Mouse (Mus musculus) MEL-GATA-1-ER (cell line): Measurements from ENCODE around the gene Chst3.
"Not testable (repeated sequence)": the region's sequence is repeated elsewhere in the genome, so short reads cannot be mapped to it uniquely, and the experiment has no call there.

Source experiments
- DNase-seq: peaks from one replicate; pipeline ENCODE4 v3.0.0-alpha.2; 2012; ENCODE audit warnings: low read depth; ENCODE audit errors: extremely low read depth

The Chst3 gene

DNA sequence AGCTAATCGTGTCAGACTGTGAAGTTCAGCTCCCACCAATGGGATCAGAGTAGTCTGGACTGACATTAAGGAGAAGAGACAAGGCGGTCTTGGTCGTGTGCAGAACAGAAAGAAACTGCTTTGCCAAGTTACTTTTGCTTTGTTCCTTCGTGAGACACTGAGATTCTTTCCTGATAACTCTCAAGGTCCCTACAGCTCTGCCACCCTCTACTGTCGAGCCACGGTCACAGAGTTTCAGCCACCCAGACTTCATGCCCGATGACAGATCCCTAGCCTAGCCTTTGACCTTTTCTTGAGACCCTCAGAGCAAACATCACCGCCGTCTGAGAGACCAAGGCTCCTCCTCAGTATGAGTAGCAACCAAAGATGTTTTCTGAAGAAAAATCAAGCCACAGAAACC is 14.9 kb upstream of the Chst3 start:
- DNase-seq = no peak

DNA sequence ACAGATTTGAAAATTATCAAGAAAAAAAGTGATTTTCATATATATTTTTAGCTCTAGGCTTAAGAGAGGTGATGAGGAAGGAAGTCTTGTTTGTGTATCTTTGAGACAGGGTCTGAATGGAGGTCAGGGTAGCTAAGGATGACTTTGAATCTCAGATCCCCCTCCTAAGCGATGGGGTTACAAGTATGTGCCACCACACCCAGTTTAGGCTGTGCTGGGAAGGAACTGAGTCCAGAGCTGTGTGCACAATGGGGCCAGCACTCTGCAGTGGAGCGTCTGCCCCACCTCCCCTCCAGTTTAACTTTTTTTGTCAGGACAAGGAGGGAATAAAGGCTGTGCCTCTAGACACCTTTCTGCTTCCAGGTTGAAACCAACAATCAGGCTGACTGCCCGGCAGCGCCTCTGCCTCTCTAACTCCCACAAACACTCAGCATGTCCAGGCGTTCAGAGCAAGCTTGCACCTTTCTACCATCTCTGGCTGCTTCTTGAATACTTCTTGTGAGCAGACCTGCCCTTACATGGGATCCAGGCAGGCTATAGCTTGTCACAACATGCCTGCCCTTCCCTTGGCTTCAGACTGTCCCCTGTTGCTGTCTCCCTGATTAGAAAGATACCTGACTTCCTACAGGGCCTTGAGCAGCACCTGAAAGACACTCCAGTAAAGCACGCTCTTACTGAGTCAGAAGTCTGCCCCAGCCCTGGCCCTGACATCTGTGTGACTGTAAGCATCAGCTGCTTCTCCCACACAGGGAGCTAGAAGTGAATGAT is 11.4 kb upstream of the Chst3 start:
- DNase-seq = no peak

DNA sequence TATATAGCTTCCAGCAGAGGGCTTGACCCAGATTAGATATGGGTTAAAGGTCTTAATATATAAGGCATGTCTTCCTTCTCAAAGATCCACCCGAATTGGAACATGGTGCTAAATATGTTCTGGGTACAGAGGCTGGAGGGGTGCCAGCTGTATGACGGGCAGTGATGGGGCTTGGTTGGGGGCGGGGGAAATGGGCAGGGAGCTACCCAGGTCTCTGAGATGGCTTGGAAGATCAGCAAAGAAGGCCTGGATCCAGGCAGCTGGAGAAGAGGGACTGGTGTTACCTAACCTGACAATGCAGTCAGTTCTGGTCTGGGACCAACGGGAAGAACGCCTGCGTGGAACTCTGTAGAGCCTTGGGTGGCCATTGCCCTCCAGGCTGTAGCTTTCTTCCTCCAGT is 10.1 kb upstream of the Chst3 start:
- DNase-seq = no peak

DNA sequence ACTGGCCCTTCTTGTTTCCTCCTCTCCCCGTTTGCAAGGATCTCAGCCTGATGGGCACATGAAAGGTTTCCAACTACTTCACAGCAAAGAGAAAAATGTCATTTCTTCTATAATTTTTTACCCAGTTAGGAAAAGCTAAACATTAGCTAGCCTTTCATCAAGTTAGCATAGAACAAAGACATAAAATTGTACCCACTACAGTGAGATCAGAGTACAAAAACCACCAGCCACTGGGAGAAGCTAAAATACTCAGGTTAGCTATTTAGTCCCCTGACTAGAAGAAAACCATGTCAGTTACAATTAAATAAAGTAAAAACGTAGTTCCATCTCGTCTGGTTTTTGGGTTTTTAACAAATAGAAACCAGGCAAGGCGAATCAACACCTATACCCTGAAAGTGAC is 8.6 kb upstream of the Chst3 start:
- DNase-seq = no peak

DNA sequence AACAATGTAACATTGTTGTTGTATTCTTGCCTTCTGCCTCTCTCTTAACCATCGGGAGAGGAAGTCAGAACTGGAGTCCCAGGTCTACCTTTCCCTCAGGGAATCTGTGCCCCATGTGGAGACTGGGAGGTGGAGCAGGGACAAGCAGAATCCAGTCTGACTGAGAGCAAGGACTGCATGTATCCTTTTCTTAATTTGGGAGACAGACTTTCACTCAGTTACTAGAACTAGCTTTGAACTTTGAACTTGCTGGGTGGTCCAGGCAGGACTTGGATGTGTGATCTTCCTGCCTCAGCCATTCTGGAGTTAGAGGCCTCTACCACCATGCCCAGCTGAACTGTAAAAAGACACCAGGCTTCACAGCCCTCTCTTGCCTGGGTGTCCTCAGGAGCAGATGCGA is 5.5 kb upstream of the Chst3 start:
- DNase-seq = no peak

DNA sequence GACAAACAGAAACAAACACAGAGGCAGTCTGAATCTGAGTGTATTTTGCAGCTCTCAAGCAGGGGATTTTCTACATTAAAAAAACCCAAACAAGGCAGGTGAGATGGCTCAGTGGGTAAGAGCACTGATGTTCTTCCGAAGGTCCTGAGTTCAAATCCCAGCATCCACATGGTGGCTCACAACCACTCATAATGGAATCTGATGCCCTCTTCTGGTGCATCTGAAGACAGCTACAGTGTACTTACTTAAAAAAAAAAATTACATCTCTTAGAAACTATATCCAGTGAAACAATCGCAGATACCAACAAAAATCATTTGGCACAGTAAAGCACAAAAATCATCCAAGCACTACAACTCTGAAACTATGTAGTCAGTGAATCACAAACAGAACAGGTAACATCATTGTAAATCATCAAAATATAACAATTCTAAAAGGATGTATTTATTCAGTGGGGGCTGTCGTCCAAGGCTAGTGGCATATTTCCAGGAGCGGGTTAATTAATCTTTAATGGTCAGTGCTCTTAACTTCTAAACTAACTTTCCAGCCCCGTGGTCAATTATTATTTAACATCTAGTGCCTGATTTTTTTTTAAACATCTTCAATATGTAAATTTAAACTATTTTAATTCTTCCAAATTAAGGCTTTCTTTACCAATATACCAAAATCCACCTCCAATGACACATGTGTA is 2.7 kb upstream of the Chst3 start:
- not testable (repeated sequence) for DNase-seq

DNA sequence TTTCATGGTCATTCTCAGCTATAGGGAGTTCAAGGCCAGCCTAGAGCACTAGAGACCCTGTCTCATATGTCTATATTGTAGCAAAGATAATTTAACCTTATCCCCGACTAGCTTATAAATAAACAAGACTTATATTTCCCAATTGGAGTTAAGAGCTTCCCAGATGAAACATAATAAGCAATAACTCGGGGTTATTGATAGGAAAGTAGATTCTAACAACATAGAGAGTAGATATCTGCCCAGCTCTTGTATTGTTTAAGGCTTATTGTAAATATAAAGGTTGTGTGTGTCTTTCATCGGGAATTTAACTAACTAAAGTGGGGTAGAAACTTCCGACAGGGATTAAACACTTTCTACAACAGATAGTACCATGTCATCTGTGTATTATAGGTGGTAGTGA is 1.5 kb upstream of the Chst3 start:
- DNase-seq = no peak

DNA sequence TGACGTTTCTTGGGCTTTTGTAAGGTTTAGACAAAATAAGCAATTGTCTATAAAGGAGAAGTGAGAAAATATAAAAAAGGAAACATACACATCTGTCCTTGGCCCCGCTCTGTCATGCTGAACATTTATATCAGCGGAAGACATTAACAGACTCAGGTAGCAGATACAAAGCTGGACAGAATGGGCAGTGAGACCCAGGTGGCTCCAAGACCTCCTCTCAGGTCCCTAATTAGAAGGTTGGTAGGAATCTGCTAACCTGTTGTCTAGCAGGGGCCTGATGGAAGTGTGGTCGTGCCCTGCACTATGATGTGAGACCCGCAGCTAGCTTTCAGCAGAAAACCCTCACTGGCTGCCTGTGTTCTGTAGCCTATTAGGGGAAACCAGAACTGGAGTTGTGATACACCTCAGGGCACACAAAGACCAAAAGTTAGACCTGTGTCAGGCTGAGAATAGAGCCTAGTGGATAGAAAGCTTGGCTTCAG is 1.0 kb upstream of the Chst3 start:
- no peak for DNase-seq

DNA sequence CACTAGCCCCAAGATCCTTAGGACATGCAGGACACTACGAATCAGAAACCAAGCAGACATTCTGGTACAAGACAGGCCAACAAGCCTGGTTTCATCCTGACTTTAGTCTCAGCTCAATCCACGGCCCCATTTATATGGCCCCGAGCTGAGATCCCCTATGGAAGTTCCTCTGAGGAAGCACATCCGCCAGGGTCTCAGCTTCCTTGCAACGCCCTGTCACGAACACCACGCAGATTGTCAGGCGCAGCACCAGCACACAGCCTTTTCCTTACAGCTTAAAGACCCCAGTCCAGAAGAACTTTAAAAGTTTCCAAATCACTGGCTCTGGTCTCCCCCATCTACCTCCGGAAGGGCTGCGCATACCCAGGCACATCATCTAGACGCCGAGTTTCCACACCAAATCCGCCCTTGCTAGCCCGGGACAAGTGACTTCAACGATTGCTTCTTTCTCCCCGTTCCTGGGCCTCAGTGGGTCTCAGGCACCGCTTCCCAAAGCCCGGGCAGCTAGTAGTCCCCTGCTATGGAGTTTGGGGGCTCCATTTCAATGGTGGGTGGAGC is 948 bp downstream of the Chst3 start:
- DNase-seq = no peak

DNA sequence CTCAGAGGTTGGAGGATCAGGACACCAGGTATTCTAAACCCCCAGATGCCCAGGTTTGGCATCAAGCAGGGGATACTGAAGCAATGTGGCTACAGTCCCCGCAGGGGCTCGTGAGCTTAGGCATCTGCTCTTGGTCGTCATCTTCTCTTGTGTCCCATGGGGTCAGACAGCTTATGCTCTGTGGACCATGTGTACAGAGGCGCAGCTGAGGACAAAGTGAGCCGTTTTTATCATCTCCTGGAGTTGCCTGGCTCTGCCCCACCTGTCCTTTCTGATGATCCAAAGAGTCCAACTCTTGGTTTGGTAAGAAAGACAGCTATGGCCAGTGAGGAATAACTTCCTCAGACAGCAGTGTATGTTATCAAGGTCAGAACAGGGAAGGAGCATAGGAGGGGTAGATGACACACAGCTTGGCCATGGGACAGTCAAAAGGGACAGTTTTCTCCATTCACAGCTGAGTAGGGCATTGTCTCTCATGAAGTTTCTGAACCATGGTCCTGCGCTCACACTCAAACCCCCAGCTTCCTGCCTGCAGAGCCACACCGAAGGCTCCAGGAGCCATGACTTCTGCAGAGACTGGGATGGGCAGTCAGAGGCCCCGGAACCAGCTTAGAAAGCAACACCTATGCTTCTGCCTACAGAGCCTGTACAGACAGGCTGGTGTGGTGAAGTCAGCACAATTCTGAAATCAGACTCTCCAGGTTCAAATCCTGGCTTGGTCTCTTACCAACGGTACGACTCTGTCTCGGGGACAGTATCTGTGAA is 2.5 kb downstream of the Chst3 start:
- no peak for DNase-seq

DNA sequence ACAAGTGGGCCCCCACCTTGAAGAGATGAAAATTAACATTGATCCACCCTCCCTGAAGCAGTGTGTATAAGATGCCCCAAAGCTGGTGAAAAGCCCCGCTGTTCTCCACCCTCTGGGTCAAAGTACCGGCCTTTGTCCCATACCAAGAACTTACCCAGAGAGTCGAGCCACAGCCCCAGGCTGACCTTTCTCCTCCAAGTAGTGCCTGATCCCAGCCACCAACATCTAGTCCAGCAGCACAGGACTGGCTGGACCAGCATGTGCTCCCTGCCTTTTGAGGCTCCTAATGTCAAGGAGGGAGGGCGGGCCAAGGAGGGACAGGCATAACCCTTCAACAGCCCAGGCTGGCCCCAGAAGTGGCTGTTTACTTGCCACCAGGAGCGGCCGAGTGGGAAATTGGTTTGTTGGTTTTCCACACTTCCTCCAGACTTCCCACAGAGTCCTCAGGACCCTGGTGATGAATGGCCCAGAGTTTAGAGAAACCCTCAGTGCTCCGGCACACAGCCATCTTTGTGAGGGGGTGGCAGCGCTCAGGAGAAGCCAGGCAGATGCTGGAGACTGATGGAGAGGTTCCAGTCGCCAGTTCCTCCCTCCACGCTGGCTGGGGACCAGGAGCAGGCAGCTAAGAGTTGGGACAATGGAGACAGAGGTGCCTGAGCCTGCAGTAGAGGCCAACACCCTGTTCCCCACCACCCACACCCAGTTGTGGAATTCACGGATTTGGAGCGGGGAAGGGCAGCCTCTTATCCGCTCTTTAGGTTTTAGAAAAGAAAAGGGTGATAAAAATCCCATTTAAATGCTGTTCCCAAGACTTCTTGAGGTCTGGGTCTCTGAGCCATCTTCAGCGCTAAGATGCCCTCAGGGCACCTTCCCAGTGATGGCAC is 3.7 kb downstream of the Chst3 start:
- DNase-seq = no peak

DNA sequence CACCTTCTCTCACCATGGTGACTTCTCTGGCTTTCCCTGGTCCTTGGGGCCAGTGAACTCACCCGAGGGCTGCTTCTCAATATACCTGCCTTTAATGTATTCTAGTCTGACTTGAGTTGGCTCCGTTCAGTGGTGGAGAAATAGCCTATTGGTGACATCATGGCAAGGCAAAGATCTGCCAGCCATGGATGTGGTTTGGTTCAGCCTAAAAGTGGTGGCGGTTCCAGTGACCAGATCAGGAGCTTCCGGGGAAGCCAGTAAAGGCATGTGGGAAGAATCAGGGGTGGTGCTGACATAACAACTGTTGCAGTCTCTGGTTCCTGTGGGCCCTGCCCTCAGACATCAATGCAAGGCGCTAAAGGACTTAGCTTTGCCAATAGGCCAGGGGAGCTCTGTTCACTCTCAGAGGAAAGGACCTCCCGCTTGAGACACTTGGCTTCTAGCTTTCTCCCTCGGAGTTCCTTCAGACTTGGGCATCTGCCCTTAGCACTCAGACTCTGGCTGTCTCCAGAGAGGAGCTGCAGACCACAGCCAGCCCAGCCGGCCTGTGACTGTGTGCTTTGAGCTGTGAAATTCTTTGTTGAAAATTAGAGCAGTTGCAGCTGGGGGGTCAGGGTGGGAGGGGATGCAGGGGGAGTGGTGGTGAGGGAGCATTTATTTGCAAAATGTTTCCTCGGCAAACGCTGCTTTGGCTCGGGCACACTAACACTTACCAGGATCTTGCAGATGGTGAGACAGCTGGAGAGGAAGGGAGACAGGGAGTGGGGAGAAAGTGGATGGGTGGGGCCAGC is 6.3 kb downstream of the Chst3 start:
- DNase-seq = no peak

DNA sequence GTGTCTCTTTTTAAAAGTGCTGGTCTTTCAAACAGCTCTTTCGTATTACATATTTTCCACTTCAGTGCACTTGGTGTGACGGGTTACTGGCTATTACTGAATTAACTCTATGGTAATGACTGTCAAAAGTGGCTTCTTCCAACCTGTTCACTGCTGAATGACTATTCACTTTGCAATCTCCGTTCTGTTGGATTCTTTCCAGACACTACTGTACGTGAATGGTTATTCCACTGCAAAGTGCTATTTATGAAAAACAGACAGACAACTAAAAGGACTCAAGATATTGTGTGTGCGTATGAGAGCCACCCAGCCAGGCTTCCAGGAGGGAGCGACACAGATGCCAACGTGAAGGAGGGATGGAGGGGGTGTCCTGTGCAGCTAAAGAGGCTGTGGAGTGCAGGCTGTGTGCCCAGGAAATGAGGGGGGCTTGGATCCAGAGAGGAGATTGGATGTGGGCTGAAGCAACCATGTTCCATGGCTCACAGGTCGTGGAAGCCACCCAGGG is 7.5 kb downstream of the Chst3 start:
- DNase-seq = no peak

DNA sequence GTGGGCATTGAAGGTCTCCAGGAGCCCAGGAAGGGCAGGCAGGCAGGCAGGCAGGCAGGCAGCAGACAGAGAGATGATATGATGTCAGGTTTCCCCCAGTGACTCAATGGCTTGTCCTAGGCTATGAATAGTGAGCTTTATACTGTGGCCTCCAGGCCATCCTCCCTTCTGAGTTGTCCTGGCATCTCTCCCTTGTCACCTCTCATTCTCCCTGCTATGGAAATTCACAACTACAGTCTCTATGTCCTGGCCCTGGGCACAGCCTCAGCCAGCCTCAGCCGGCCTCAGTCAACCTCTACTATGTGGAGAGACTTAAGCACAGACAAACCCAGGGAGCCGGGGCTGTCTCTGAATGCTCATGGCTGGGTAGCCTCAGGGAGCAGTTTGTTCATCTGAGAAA is 8.6 kb downstream of the Chst3 start:
- DNase-seq = no peak

DNA sequence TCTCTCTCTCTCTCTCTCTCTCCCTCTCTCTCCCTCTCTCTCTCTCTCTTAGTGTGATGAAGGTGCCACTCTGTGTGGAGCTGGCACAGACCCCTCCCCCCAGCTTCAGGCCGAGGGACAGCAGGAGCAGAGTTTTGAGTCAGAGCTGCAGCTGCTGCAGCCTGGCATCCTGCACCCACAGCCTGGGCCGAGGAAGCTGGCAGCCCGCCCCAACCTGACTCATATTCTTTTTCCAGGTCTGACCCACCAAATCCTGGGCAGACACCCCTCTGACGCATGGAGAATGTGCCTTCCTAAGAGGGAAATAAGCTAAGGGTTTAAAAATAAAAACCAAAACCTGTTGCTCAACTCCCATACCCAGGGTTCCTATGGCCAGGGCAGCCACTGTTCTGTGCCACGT is 9.8 kb downstream of the Chst3 start:
- DNase-seq = no peak

DNA sequence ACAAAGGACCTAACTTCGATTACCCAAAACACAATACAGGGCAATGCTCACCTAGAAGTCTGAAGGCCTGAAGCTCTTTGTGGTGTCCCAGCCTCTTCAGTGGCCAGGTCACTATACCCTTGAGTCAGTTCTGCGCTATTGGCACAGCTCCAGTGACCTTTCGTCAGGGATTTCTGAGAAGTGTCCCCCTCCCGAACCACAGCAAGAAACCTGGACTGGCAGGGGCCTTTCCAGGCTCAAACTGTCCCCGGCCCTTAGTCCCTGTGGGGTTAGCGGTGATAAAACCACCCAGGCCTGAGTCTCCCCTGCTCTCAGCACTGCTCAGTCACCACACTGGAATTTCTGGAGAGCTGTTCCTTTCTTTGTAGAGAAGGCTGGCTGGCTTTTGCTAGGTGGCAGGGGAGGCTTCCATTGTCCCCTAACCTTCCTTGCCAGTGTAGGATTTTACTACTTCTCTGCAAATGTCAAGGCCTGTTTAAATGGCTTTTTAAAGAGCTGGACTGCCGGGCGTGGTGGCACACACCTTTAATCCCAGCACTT is 11.8 kb downstream of the Chst3 start:
- DNase-seq = no peak

DNA sequence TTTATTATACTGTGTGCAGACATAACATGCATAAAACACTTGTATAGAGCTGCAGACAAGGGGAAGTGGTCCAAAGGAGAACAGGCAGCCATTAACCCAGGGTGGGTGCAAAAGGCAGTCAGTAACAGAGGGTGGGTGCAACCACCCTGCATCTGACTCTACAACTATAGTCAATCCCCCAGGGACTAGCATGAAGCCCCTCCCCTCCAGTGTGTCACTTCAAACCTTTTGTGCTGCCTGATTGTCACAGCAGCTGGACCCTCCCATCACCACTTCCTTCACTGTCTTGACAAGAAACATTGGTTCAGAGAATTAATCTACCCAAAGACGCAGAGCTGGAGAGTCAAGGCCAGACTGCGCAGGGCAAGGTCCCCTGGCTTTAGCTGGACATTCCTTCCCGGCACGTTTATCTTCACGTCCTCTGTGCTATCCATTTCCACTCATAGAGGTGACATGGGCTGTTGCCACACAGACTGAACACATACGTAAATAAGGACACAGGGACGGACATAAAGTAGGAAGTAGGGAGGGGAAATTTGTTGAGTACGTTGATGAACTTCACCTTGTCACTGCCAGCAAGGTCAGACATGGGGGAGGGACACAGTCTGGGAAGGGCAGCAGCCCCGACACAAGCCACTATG is 13.3 kb downstream of the Chst3 start:
- DNase-seq = no peak

DNA sequence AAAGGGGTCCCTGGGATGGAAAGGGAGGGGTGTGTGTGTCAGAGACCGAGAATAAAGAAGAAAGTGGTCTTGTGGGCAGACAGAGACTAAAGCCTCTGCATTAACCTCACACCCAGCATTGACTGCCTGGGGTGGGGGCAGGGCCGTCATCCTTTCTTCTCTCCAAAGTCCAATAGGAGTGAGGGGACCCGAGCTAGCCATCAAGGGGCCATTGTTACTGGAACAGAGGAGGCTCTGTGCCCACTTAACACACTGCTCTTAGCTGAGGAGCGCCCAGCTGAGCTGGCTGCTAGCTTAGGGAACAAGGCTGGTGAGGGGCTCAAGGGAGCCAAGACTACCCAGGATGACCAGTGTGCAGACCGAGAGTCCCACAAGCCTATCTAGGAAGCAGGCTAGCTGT is 16.3 kb downstream of the Chst3 start:
- DNase-seq = no peak

DNA sequence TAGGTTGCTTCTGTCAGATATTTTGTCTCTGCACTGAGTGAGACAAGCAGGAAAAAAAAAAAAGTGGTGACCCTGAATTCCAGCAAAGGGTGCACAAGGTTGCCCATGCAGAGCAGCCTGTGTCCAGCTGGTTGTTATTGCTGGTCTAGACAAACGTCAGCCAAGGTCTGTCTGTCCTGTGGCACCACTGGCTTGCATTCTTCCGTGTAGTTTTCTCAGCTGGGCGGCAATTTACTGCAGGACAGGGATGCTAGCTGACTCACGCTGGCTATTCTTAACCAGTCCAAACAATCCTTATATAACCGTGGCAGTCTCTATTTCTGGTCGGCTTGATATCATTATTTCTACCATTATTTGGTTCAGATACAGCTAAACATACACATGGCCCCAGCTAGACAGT is 18.1 kb downstream of the Chst3 start:
- DNase-seq = no peak
